Mouse (Mus musculus): Measurements from ENCODE around the gene Nup188. TPM values are rescaled to one million over a fixed set of nuclear protein-coding genes. Genes with fewer than 3 reads are reported as not detected.

Gene Nup188
- polyA plus RNA-seq, 1 experiment from 2014 or later, result 19.7 TPM

DNA sequence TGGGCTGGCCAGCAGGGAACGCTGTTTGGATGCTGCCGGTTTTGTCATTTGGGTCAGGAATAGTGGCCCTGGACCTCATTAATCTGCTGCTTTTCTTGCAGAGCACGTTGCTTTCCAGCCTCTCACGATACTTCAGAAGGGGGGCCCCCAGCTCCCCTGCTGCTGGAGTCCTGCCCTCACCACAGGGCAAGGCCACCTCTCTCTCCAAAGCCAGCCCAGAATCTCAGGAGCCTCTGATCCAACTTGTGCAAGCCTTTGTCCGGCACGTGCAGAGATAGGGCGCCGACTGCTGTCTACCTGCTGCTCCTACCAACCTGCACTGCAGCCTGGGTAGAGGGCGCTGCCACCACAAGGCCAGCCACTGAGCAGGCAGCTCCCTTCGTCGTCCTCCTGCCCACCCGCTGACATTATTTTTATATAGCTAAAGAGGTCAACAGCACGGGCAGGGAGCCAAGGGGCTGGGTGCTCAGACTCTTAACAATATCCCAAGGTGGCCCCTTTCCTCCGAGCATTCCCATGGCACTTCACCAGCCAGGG lies 57.5 kb downstream of the Nup188 start:
- H3K27ac ChIP-seq (replicated peaks), result no peak overlapping the region
- 74% methylated on average over 14 of the region's 14 CpGs for WGBS

DNA sequence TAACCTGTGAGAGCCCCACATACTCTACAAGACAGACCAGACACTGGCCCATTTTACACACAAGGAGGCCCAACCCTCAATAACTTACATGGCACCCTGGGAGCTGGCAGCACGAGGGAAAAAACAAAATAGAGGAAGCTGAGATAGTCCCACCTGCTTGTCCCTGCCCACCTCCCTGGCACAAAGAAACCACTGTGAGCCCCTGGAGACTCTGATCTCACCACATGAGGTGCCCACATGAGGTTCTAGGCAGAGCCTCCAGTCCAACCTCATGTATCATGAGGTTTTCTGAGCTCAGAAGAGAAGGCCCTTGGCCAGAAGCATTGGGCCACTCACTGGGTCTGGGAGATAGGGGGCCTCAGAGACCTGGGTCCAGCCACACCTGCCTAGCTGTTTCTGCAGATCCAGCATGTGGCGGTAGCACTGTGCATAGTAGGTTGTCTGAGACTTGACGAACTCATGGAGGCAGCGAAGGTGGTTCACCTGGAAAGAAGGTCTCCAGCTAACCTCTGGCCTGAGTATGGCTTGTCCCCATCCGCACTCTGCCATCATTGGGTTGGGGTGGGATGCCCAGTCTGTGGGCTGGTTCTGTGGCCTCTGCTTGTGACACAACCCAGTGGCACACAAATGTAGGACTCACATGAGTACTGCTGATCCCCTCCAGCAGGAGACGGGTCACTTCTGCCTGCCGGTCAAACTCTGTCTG lies 59.9 kb downstream of the Nup188 start:
- Histone ChIP-seq H3K9ac (no peak overlapping the region), H3K9me3 (no peaks in the 10 kb centered on the region), H3K4me3 (no peak overlapping the region), H3K36me3 (peaks cover 100% of the 10 kb centered on the region), H3K4me2 (no peak overlapping the region), H3K27me3 (no peaks in the 10 kb centered on the region), H3K27ac (replicated peaks) (no peak overlapping the region), H3K4me1 (replicated peaks) (no peaks in the 10 kb centered on the region)
- no peak for ATAC-seq (ENCODE audit: low read depth)
- 93% methylated on average over 7 of the region's 7 CpGs for WGBS

More for the DNA sequence above, 57.5 kb downstream of the Nup188 start:
- Histone ChIP-seq H3K4me3 (no peak overlapping the region), H3K4me2 (no peak overlapping the region), H3K9ac (no peak overlapping the region), H3K36me3 (peaks cover 100% of the 10 kb centered on the region), H3K9me3 (no peaks in the 10 kb centered on the region), H3K27me3 (no peaks in the 10 kb centered on the region), H3K4me1 (replicated peaks) (no peaks in the 10 kb centered on the region)
- ATAC-seq (ENCODE audit: low read depth), result no peak

DNA sequence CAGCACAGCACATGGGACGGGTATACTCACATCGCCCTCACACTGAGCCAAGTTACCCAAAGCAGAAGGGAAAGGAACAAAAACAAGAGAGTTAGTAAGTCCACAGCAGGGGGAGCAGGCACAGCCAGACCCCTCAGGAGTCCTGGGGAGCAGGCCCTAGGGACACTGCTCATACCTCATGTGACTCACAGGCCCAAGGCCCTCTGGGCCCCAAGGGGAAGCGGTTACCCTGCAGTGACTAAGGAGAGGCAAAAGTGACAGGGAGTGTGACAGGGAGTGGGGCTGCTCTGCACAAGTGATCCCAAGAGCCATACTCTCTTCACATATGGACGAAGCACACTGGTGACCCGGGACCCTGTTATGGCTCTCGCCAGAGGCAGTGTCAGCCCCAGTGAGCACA lies 63.0 kb downstream of the Nup188 start:
- no peak overlapping the region for H3K4me2 ChIP-seq
- no peaks in the 10 kb centered on the region for H3K9me3 ChIP-seq
- no peaks in the 10 kb centered on the region for H3K27me3 ChIP-seq
- 89% methylated on average over 6 of the region's 6 CpGs for WGBS
- H3K4me1 ChIP-seq (replicated peaks), result no peaks in the 10 kb centered on the region
- H3K9ac ChIP-seq, result no peak overlapping the region
- H3K27ac ChIP-seq (replicated peaks), result no peak overlapping the region
- no peak overlapping the region for H3K4me3 ChIP-seq
- no peak for ATAC-seq (ENCODE audit: low read depth)
- peaks cover 89% of the 10 kb centered on the region for H3K36me3 ChIP-seq

DNA sequence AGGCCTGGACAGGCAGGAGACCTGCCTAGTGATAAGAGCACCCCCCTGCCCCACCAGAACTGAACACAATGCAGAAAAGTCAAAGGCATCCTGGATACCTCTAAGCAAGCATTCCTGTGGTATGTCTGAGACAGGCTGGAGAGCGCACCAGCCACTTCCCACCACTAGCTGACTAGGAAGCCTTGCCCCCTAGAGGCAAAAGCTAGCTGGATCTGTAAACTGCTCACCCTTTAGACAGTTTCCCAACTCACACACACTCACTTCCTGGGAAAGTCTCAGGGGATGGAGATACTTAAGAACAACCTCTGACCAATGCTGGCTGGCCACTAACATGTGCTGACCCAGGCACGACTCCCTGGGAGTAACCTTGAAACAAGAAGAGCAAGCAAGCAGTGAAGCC lies 65.0 kb downstream of the Nup188 start:
- no peak overlapping the region for H3K4me3 ChIP-seq
- H3K27ac ChIP-seq (replicated peaks), result no peak overlapping the region
- peaks cover 82% of the 10 kb centered on the region for H3K36me3 ChIP-seq
- no peak overlapping the region for H3K9ac ChIP-seq
- no peak overlapping the region for H3K4me2 ChIP-seq
- 79% methylated on average over 2 of the region's 2 CpGs for WGBS
- no peaks in the 10 kb centered on the region for H3K27me3 ChIP-seq
- no peaks in the 10 kb centered on the region for H3K9me3 ChIP-seq
- H3K4me1 ChIP-seq (replicated peaks), result peaks cover 15% of the 10 kb centered on the region
- ATAC-seq (ENCODE audit: low read depth), result no peak

DNA sequence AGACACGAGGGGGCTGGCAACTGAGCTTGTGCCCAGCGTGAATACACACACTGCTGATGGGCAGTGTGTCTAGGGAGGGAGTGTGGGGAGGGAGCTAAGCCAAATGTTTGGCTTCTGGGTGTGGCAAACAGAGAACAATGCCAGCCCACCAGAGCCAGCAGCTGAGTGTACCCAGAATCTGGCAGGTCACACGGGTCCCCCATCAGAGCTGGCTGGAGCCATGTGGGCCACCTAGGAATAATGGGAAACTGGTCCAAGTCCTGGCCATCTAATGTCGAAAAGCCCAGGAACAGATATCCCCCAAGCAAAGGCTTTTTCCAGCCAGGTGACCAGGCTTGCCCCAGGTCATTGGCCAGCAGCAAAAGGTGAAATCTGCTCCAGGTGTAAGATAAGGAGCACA lies 69.7 kb downstream of the Nup188 start:
- H3K9ac ChIP-seq, result peak overlapping the region; percentile 26; the same call in 1 of the 2 replicates
- no peaks in the 10 kb centered on the region for H3K9me3 ChIP-seq
- H3K4me3 ChIP-seq, result no peak overlapping the region
- H3K4me2 ChIP-seq, result no peak overlapping the region
- no peaks in the 10 kb centered on the region for H3K27me3 ChIP-seq
- peaks cover 47% of the 10 kb centered on the region for H3K4me1 ChIP-seq (replicated peaks)
- H3K36me3 ChIP-seq, result peaks cover 35% of the 10 kb centered on the region
- 65% methylated on average over 4 of the region's 4 CpGs for WGBS
- ATAC-seq (ENCODE audit: low read depth), result no peak
- peak overlapping the region; percentile 30; the same call in 1 of the 2 replicates for H3K27ac ChIP-seq (replicated peaks)

DNA sequence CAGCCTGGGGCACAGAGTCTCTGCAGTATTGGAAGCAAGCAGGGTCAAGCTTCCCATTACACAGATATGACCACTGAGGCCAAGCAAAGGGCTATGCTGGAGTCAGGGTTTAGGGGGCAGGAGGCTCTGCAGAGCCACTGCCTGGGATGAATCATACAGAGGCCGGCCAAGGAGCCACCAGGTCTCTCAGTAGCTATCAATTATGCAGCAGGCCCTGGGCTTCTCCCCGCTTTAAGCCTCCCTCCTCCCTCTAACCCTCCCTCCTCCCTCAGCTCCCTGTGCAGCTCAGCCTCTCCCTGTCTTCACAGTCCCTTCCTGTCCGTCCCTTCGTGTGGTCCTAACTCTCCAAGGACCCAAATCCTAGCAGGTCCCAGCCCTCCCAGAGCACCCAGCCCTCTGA lies 70.1 kb downstream of the Nup188 start:
- no peak overlapping the region for H3K4me3 ChIP-seq
- H3K9ac ChIP-seq, result peak overlapping the region; percentile 93; the same call in 1 of the 2 replicates
- WGBS, result 67% methylated on average over 4 of the region's 4 CpGs
- H3K27me3 ChIP-seq, result no peaks in the 10 kb centered on the region
- no peak for ATAC-seq (ENCODE audit: low read depth)
- H3K27ac ChIP-seq (replicated peaks), result peak overlapping the region; percentile 30; the same call in 1 of the 2 replicates
- H3K4me2 ChIP-seq, result no peak overlapping the region
- peaks cover 31% of the 10 kb centered on the region for H3K36me3 ChIP-seq
- no peaks in the 10 kb centered on the region for H3K9me3 ChIP-seq
- peaks cover 47% of the 10 kb centered on the region for H3K4me1 ChIP-seq (replicated peaks)

DNA sequence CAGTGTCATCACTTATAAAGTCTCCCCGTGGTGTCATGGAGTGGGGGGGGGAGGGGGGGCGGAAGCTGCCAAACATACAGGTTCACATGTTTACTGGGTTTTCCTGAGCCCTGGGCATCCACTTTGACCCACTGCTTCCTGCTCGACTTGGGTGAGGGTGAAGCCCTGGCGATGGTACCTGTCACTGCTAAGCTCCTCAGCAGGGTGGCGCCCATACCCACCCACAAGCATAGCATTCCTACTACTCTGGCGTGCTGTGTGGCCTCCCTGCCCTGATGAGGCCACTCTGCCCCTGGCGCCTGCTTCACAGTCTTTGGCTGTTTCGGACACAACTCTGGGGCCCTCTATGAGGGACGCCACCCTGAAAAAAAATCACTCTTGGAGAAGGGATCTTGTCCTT lies 70.7 kb downstream of the Nup188 start:
- Histone ChIP-seq H3K36me3 (peaks cover 30% of the 10 kb centered on the region), H3K9me3 (no peaks in the 10 kb centered on the region), H3K4me2 (peak overlapping the region; percentile 15; the same call in 1 of the 2 replicates), H3K9ac (0 out of 2 replicates have a peak overlapping the region, but pooled peaks have one; percentile 93), H3K27me3 (no peaks in the 10 kb centered on the region), H3K4me1 (replicated peaks) (peaks cover 47% of the 10 kb centered on the region), H3K27ac (replicated peaks) (no peak overlapping the region), H3K4me3 (no peak overlapping the region)
- ATAC-seq (ENCODE audit: low read depth), result no peak
- 75% methylated on average over 9 of the region's 9 CpGs for WGBS

DNA sequence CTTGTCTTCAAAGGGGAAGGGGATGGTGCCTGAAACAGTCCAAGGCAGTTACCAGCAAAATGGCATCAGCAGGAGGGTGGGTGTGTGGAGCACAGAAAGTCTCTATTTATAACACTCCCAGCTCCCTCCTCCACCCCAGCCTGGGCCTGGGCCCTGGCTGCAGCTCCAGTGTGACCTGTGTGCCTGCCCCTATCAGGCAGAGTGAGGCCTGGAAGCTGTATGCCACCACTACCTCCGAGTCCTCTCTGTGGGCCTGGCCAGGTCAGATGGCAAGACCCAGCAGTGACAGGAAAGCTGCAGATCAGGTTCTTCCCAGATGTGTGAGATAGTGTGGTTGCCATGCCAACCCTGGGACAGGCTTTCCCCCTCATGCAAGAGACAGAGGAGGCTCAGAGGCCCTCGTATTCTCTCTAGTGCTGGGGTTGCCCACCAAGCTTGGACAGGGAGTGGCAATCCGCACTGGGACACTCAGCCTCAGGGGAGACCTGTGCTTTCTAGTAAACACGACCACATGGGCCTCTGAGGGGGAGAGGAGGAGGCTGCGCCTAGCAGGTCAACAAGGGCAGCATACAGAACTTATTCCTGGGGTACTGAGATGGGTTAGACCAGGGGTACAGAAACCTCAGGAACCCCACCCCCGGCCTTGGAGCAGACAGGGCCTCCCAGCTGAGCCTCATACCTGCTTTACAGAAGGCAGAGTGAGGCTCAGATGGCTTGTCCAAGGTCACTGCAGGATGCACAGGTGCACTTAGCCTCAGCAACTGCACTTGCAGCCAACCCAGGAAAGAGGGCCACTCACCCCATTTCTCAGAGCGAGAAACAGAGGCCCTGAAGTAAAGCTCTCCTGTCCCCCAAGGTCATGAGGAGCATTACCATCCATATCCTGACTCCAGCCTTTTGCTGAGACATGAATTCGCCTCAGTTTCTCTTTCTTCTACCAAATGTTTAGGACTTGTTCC lies 71.6 kb downstream of the Nup188 start:
- Histone ChIP-seq H3K9ac (peak overlapping the region; percentile 93), H3K36me3 (peaks cover 26% of the 10 kb centered on the region), H3K4me2 (peak overlapping the region; percentile 96), H3K27me3 (no peaks in the 10 kb centered on the region), H3K4me3 (peak overlapping the region; percentile 82), H3K27ac (replicated peaks) (peak overlapping the region; percentile 76; the same call in 1 of the 2 replicates), H3K9me3 (no peaks in the 10 kb centered on the region), H3K4me1 (replicated peaks) (peaks cover 47% of the 10 kb centered on the region)
- ATAC-seq (ENCODE audit: low read depth), result no peak
- 64% methylated on average over 8 of the region's 8 CpGs for WGBS

DNA sequence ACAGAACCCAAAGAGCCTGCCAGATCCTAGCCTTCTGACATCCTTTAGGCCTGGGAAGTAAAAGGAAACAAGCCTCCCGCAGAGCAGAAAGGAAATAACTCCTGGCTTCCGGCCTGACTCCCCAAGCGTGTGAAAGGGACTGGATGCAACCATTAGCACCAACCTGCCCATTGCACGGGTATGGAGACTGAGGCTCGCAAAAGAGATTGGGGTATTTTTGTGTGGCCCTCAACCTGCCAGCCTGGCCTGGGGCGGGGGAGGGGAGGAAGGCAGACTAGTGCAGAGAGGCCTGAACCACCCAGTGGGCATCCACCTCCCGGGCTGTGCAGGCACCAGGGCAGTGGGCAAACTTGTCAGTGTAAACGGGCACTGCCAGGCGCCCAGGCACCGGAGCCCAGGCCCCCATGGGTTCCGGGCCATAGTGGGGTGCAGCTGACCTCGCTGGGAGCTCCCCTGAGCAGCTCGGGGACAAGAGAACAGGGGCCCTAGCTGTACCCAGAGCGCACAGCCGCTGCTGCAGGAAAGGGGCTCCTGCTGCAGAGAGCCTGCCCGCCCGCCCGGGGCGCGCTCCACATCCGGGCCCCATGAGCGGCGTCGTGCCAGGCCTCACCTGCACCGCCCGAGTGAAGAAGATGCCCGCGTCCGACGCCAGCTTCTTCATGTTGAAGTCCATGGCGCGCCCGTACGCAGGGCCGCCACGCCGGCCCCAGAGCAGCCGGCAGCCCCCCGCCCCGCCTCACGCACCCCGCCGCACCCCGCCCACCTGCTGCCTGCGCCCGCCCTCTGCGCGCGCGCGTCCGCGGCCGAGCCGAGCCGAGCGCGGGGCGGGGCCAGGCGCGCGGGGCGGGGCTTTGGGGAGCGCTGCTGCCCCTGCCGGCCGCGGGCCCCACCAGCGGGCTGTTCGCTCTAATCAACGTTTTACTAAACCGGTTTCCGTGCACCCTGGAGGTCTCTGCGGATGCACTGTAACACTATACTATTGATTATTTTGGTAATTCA lies 72.6 kb downstream of the Nup188 start, which contains the start of gene Sh3glb2:
Gene Sh3glb2 (minus strand): TSS at position 805 of the 999 bp plus-strand sequence.
- peak; percentile 77 for ATAC-seq (ENCODE audit: low read depth)
- H3K4me2 ChIP-seq, result peak within 1 kb of the TSS; percentile 96
- H3K27ac ChIP-seq (replicated peaks), result peak within 1 kb of the TSS; percentile 76
- H3K4me3 ChIP-seq, result peak within 1 kb of the TSS; percentile 82
- peak within 1 kb of the TSS; percentile 93 for H3K9ac ChIP-seq
- H3K27me3 ChIP-seq, result no peaks in the 10 kb centered on the region
- H3K4me1 ChIP-seq (replicated peaks), result peaks cover 51% of the 10 kb centered on the region
- 3% methylated on average over 67 of the region's 73 CpGs for WGBS
- H3K36me3 ChIP-seq, result peaks cover 16% of the 10 kb centered on the region
- no peaks in the 10 kb centered on the region for H3K9me3 ChIP-seq

DNA sequence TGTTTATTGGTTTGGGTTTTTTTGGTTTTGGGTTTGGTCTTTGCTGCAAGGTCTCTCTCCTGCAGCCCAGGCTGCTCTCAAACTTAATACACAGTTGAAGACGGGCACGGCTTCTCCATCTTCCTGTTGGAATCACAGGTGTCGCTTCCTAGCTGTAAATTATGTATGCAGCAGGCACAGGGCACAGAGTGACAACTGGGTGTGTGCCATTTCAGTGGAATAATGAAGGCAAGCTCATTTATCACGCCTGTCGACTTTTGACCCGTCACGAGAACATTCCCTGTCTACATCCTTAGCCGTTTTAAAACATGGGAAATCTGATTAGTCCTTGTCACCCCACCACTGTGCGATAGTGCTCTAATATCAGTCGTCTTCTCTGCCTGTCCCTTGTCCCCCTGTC lies 74.4 kb downstream of the Nup188 start:
- Histone ChIP-seq H3K27ac (replicated peaks) (no peak overlapping the region), H3K9ac (no peak overlapping the region), H3K4me1 (replicated peaks) (peaks cover 53% of the 10 kb centered on the region)

DNA sequence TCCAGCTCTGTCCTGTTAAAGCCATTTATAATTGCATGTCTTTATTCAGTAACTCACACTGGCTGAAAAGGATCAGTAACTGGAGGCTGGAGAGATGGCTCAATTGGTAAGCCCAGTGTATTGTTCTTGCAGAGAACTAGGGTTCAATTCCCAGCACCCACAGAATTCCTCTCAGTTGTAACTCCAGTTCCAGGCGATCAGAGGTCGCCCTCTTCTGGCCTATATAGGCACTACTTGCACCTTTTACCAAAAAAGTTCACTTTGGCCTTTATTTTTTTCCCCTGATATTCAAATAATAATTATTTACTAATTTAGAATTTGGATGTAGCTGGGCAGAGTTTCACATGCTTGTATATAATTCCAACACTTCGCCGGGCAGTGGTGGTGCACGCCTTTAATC lies 76.7 kb downstream of the Nup188 start:
- peak overlapping the region; percentile 60; the same call in 1 of the 2 replicates for H3K4me2 ChIP-seq
- peaks cover 10% of the 10 kb centered on the region for H3K36me3 ChIP-seq
- H3K9me3 ChIP-seq, result no peaks in the 10 kb centered on the region
- H3K27ac ChIP-seq (replicated peaks), result no peak overlapping the region
- no peaks in the 10 kb centered on the region for H3K27me3 ChIP-seq
- H3K4me1 ChIP-seq (replicated peaks), result peaks cover 41% of the 10 kb centered on the region
- no peak overlapping the region for H3K9ac ChIP-seq
- WGBS, result 74% methylated on average over 5 of the region's 5 CpGs
- ATAC-seq (ENCODE audit: low read depth), result no peak
- H3K4me3 ChIP-seq, result no peak overlapping the region

More for the DNA sequence above, 74.4 kb downstream of the Nup188 start:
- H3K36me3 ChIP-seq, result no peaks in the 10 kb centered on the region
- H3K9me3 ChIP-seq, result no peaks in the 10 kb centered on the region
- WGBS, result 62% methylated on average over 10 of the region's 10 CpGs
- ATAC-seq (ENCODE audit: low read depth), result no peak
- H3K4me2 ChIP-seq, result no peak overlapping the region
- H3K27me3 ChIP-seq, result no peaks in the 10 kb centered on the region
- H3K4me3 ChIP-seq, result no peak overlapping the region
